Mouse (Mus musculus) lung, embryonic 14.5 days (tissue): Measurements from ENCODE around the gene Naa10. TPM values are rescaled to one million over a fixed set of nuclear protein-coding genes. Genes with fewer than 3 reads are reported as not detected.
A peak's percentile ranks its signal among the peaks of the same experiment; 100 is the strongest.

ENCODE experiments used
- ATAC-seq: fragments of 200-750 bp; cut with Nextera tagmentation; 2 replicates; pipeline ENCODE4 v1.8.0; 2017; ENCODE audit warnings: mild to moderate bottlenecking, moderate TSS enrichment, moderate library complexity; ENCODE audit not compliant: insufficient read depth
- DNase-seq: peaks from one replicate; pipeline ENCODE4 v3.0.0-alpha.2; 2015
- H3K27ac ChIP-seq: fragments of 300-500 bp; sonication (generic); 2 replicates; pipeline ENCODE4 v1.5.1; 2014; ENCODE audit warnings: low read depth, mild to moderate bottlenecking, moderate library complexity
- H3K27me3 ChIP-seq: fragments of 300-500 bp; sonication (generic); 2 replicates; pipeline ENCODE4 v1.6.1; 2014; ENCODE audit warnings: low read length, control low read depth; ENCODE audit not compliant: insufficient read depth
- H3K36me3 ChIP-seq: fragments of 300-500 bp; sonication (generic); 2 replicates; pipeline ENCODE4 v1.6.1; 2014; ENCODE audit warnings: control low read depth; ENCODE audit not compliant: insufficient read depth
- H3K4me1 ChIP-seq: fragments of 300-500 bp; sonication (generic); 2 replicates; pipeline ENCODE4 v1.6.1; 2014; ENCODE audit warnings: antibody characterized with exemption, control low read depth; ENCODE audit not compliant: insufficient read depth
- H3K4me2 ChIP-seq: fragments of 300-500 bp; sonication (generic); 2 replicates; pipeline ENCODE4 v1.6.1; 2014; ENCODE audit warnings: mild to moderate bottlenecking
- H3K4me3 ChIP-seq: fragments of 300-500 bp; sonication (generic); 2 replicates; pipeline ENCODE4 v1.5.1; 2014; ENCODE audit warnings: low read depth, low read length
- H3K9ac ChIP-seq: fragments of 300-500 bp; sonication (generic); 2 replicates; pipeline ENCODE4 v1.6.1; 2014
- H3K9me3 ChIP-seq: fragments of 300-500 bp; sonication (generic); 2 replicates; pipeline ENCODE4 v1.6.1; 2016; ENCODE audit warnings: low read depth, low read length, control low read depth
- CTCF ChIP-seq: IDR thresholded peaks from 2 replicates; pipeline ENCODE4 v1.5.1; 2016; ENCODE audit warnings: antibody characterized with exemption, low read depth
- WGBS: fragments of 180-500 bp; shearing (Covaris S2); extraction: QIAGEN DNeasy Blood & Tissue Kit; methylation state at CpG from one replicate; pipeline ENCODE4 v1.1.7; 2014; 5-methylcytosine and 5-hydroxymethylcytosine counted together
- polyA plus RNA-seq: library from polyadenylated mRNA; unstranded; fragments of >200 nt; fragmentation: Nextera tagmentation; extraction: Ambion mirVana; gene quantifications from 2 replicates; pipeline ENCODE4 v1.2.1, GENCODE M21; 2014

Naa10 gene
- polyA plus RNA-seq, 1 experiment from 2014 or later, result 146 TPM

DNA sequence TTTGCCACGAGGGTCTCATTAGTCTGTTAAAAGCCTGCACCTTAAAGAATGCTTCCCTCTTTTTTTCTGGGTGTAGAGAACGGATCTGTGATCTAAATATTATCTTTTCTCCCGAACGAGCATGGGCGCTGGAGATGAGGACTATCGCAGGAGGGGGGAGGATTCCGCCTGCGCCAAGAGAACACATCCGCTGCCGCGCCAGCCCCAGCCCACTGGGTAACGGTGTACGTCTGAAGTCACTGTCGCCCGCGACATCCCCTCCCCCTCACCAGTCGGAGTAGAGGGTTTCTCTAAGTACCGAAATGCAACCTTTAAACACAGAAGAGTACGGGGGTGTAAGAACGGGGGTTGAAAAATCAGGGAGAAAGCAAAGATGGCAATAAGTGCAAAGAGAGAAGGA lies 43.6 kb upstream of the Naa10 start:
- Histone ChIP-seq H3K27ac (peak overlapping the region; percentile 99), H3K4me1 (no peaks in the 10 kb centered on the region; the same call in 1 of the 2 replicates), H3K9ac (peak overlapping the region; percentile 79), H3K4me2 (peak overlapping the region; percentile 73), H3K27me3 (no peaks in the 10 kb centered on the region), H3K9me3 (no peaks in the 10 kb centered on the region), H3K4me3 (peak overlapping the region; percentile 69), H3K36me3 (peaks cover 20% of the 10 kb centered on the region; the same call in 1 of the 2 replicates)
- DNase-seq, result peak; percentile 65
- no peak for TF ChIP-seq CTCF
- ATAC-seq, result no peak
- 6% methylated on average over 20 of the region's 20 CpGs for WGBS

DNA sequence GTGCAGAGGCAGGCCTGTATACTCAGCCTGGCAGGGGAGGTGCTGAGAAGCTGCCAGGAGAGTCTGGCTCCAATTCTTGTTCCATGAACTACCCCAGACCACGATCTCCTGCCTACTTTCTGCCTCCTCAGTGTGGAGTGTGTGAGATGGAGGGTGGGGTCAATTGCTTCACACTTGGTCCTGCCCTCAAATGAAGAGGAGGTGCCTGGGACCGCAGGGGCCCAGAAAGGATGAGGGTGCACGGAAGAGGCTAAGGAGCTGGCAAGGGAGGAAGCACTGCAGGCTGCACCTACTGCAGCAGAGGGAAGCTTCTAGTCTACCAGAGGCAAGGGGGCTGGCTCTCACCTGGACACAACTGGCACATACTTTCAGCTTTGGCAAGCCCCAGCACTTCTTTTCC lies 42.6 kb upstream of the Naa10 start:
- TF ChIP-seq CTCF, result no peak
- Histone ChIP-seq H3K4me3 (peak overlapping the region; percentile 69), H3K36me3 (peaks cover 30% of the 10 kb centered on the region; the same call in 1 of the 2 replicates), H3K27ac (no peak overlapping the region), H3K9ac (peak overlapping the region; percentile 79), H3K27me3 (no peaks in the 10 kb centered on the region), H3K9me3 (no peaks in the 10 kb centered on the region), H3K4me1 (no peaks in the 10 kb centered on the region; the same call in 1 of the 2 replicates), H3K4me2 (peak overlapping the region; percentile 73)
- 16% methylated on average over 3 of the region's 3 CpGs for WGBS
- ATAC-seq (no peak), DNase-seq (peak; percentile 4)

DNA sequence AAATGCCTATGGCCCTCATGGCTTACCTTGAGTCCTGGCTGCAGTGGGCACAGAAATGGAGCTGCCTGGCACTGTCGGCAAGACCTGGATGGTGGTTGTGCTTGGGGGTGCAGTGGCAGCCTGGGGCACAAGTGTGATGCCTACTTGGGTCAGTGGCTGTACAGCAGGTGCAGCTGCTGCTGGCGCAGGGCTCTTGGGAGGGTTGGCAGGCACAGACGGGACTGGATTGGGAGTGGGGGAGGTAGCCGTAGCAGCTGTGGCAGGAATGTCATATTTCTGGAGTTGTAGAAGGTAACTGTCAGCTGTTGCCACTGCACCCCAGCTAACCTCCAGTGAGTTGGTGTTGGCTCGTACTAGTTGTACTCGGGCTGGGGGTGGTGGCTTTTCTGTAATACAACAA lies 33.2 kb upstream of the Naa10 start:
- Histone ChIP-seq H3K4me2 (no peak overlapping the region), H3K9ac (no peak overlapping the region), H3K36me3 (peaks cover 93% of the 10 kb centered on the region), H3K27ac (no peak overlapping the region), H3K4me3 (no peak overlapping the region), H3K27me3 (no peaks in the 10 kb centered on the region), H3K4me1 (no peaks in the 10 kb centered on the region), H3K9me3 (no peaks in the 10 kb centered on the region)
- no peak for TF ChIP-seq CTCF
- DNase-seq (no peak), ATAC-seq (no peak)
- WGBS, result 86% methylated on average over 6 of the region's 6 CpGs

DNA sequence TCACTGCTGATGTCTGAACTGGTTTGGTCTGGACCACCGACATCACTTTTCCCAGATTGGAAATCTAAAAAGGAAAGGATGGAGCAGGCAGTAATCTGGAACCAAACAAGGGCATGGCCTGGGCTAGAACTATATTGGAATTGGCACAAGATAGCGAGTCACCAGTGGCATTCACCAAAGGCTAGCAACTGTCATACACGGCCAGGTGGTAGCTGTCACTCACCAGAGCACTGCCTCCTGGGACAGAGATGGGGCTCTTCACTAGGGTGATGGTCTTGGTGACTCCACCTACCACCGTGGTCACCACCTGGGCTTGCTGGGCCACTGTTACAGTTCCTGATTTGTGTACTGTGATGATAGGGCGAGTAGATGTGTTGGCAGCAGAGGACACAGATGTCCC lies 30.9 kb upstream of the Naa10 start:
- Histone ChIP-seq H3K36me3 (peaks cover 92% of the 10 kb centered on the region), H3K27ac (no peak overlapping the region), H3K27me3 (no peaks in the 10 kb centered on the region), H3K9me3 (no peaks in the 10 kb centered on the region), H3K4me3 (no peak overlapping the region), H3K4me2 (no peak overlapping the region), H3K4me1 (no peaks in the 10 kb centered on the region), H3K9ac (no peak overlapping the region)
- no peak for TF ChIP-seq CTCF
- ATAC-seq (no peak), DNase-seq (no peak)
- WGBS, result 82% methylated on average over 5 of the region's 5 CpGs

DNA sequence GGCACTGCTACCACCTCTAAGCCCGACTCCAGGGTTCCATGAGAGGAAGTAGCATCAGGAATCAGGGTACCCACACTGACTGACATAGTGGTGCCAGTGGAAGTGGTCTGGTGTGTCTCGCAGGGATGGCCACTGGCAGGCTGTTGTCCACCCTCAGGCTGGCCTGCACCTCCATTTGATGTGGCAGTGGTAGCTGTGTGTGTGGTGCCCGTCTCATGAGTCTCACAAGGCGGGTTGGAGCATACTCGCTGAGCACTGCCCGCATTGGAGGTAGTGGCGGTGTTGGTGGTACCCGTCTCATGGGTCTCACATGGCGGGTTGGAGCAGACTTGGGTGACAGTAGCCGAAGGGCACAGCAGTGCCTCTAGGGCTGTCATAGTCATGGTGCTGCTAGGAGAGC lies 27.6 kb upstream of the Naa10 start:
- Histone ChIP-seq H3K9me3 (no peaks in the 10 kb centered on the region), H3K36me3 (peaks cover 91% of the 10 kb centered on the region), H3K9ac (no peak overlapping the region), H3K27ac (no peak overlapping the region), H3K4me1 (no peaks in the 10 kb centered on the region), H3K4me3 (no peak overlapping the region), H3K27me3 (no peaks in the 10 kb centered on the region), H3K4me2 (no peak overlapping the region)
- TF ChIP-seq CTCF, result no peak
- DNase-seq (no peak), ATAC-seq (0 out of 2 replicates have a peak, but pooled peaks have one; percentile 24)
- 93% methylated on average over 10 of the region's 10 CpGs for WGBS

DNA sequence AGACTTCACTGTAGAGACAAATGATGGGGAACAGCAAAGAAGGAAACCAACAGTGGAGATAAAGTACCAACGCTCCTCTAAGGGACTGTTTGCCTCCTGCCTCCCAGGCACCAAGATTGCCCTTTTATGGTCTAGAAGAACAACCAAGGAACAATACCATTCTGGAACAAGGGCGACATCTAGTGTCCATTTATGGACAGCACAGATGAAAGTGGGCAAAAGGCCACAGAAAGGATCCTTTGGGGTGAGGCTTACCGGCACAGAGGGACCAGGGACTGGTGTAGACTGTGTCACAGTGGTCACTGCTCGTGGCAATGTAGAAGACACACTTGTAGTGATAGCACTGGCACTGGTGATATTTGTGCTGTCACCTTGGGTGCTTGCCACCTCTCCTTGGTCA lies 26.9 kb upstream of the Naa10 start:
- no peaks in the 10 kb centered on the region for H3K4me1 ChIP-seq
- no peak overlapping the region for H3K4me3 ChIP-seq
- no peak overlapping the region for H3K4me2 ChIP-seq
- no peaks in the 10 kb centered on the region for H3K9me3 ChIP-seq
- peak; percentile 75 for TF ChIP-seq CTCF
- no peak overlapping the region for H3K9ac ChIP-seq
- H3K27me3 ChIP-seq, result no peaks in the 10 kb centered on the region
- 23% methylated on average over 4 of the region's 4 CpGs for WGBS
- DNase-seq, result peak; percentile 84
- peak; percentile 61 for ATAC-seq
- no peak overlapping the region for H3K27ac ChIP-seq
- peaks cover 96% of the 10 kb centered on the region for H3K36me3 ChIP-seq

DNA sequence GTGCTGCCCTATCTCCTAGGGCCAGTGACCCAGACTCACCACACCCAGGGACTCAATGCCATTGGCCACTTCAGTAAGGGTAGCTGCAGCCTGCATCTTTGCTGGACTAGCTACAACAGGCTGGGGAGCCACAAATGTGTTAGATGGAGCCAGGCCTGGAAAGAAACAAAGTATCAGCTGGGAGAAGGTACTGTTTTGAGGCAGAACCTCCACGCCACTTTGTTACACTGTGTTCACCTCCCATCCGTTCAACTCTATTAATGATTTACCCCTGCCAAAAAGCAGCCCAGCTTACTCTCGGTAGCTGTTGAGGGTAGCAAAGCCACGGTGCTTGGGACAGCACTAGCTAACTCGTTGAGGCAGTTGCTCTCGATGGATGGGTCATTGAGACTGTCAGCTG lies 25.2 kb upstream of the Naa10 start:
- Histone ChIP-seq H3K4me1 (no peaks in the 10 kb centered on the region), H3K4me3 (no peak overlapping the region), H3K27me3 (no peaks in the 10 kb centered on the region), H3K27ac (no peak overlapping the region), H3K4me2 (no peak overlapping the region), H3K9me3 (no peaks in the 10 kb centered on the region), H3K36me3 (peaks cover 94% of the 10 kb centered on the region), H3K9ac (no peak overlapping the region)
- 77% methylated on average over 6 of the region's 6 CpGs for WGBS
- no peak for DNase-seq
- no peak for TF ChIP-seq CTCF
- ATAC-seq, result no peak

DNA sequence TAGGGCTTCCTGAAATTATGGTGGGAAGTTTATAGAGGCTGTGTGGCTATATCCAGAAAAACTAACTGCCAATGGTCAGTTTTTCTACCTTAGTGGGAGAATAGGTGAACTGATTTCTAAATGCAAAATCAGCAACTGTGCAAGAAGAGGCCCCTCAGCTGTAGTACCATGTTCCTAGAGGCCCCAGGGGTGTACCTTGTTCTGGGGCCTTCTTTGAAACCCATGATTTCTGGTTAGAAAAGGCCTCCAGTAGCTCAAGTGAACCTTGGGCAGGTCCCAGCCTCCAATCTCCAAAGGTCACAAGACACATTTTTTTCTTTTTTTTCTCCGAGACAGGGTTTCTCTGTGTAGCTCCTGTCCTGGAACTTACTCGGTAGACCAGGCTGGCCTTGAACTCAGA lies 20.6 kb upstream of the Naa10 start:
- ATAC-seq (no peak), DNase-seq (no peak)
- Histone ChIP-seq H3K27me3 (no peaks in the 10 kb centered on the region), H3K4me1 (no peaks in the 10 kb centered on the region), H3K4me2 (no peak overlapping the region), H3K9ac (no peak overlapping the region), H3K36me3 (peaks cover 57% of the 10 kb centered on the region), H3K4me3 (no peak overlapping the region), H3K9me3 (no peaks in the 10 kb centered on the region), H3K27ac (no peak overlapping the region)
- TF ChIP-seq CTCF, result no peak
- WGBS, result 87% methylated on average over 2 of the region's 2 CpGs
